Mouse (Mus musculus) cortical plate, adult 2 months (tissue): ENCODE results near the gene Myrf. TPM values are rescaled to one million over a fixed set of nuclear protein-coding genes. Genes with fewer than 3 reads are reported as not detected.

Experiments
- H3K27ac ChIP-seq: fragments of 200-500 bp; 2 replicates; pipeline ENCODE4 v1.5.1; 2012; ENCODE audit warnings: low read length, control low read depth, inconsistent platforms; ENCODE audit not compliant: insufficient read depth
- H3K4me1 ChIP-seq: fragments of 200-500 bp; 2 replicates; pipeline ENCODE4 v1.6.1; 2011; ENCODE audit warnings: low read length; ENCODE audit not compliant: control insufficient read depth, insufficient read depth
- H3K4me3 ChIP-seq: fragments of 200-500 bp; 2 replicates; pipeline ENCODE4 v1.5.1; 2011; ENCODE audit warnings: mild to moderate bottlenecking, low read length, control low read depth; ENCODE audit not compliant: insufficient read depth
- CTCF ChIP-seq: fragments of 200-500 bp; IDR thresholded peaks from 2 replicates; pipeline ENCODE4 v1.5.1; 2011; ENCODE audit warnings: mild to moderate bottlenecking, control low read depth, low read length; ENCODE audit not compliant: insufficient read depth; ENCODE audit errors: extremely low read depth
- POLR2A ChIP-seq: fragments of 200-500 bp; IDR thresholded peaks from 2 replicates; pipeline ENCODE4 v1.6.1; 2011; ENCODE audit warnings: mild to moderate bottlenecking, low read length, control low read depth; ENCODE audit not compliant: insufficient read depth; ENCODE audit errors: extremely low read depth
- polyA plus RNA-seq: library from polyadenylated mRNA; depleted of rRNA; stranded (reverse); fragments of >200 nt; gene quantifications from 2 replicates; pipeline ENCODE4 v1.2.3, GENCODE M21; 2012

The Myrf gene
- polyA plus RNA-seq, 1 experiment, result 26.4 TPM

DNA sequence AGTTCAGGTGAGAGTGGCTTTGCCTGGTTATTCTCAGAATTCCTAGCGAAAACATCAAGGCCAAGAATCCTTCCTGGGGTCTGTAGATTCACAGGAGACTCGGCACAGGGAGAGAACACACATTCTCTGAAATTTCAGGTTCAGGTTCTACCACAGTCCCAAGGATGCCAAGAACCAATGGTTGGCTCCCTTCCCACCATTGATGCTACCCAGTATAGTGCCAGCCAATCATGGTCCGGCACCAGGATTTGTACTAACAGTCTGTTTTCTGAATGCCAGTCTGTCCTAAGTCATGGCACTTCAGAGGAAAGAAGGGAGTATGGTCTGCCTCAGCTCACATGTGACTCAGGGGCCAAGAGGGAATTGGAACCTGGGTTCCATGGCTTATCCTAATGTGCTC, 54.7 kb downstream of the Myrf start:
- TF ChIP-seq POLR2A (no peak), CTCF (no peak)
- H3K27ac ChIP-seq, result no peak overlapping the region
- no peak overlapping the region for H3K4me3 ChIP-seq
- H3K4me1 ChIP-seq, result peaks cover 14% of the 10 kb centered on the region; the same call in 1 of the 2 replicates

DNA sequence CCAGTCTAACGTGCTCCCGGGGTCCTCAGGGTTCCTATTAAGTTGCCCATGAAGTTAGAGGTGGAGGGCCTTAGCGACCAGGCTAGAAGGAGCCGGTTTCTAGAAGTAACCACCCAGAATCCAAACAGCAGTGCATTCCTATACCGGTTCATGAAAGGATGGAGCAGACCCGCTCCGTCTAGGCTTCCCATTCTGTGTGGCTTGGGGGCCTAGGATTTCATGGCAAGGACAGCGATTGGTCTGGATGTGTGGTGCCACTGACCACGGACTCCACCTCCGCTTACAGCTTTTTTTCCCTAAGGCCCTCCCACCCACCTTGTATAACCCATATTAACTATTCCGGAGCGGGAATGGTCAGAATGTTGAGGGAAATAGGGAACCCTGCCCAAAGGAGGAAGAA, 56.5 kb downstream of the Myrf start:
- peak overlapping the region; percentile 9; the same call in 1 of the 2 replicates for H3K27ac ChIP-seq
- H3K4me1 ChIP-seq, result peaks cover 14% of the 10 kb centered on the region; the same call in 1 of the 2 replicates
- peak overlapping the region; percentile 67 for H3K4me3 ChIP-seq
- peak; percentile 85 for TF ChIP-seq POLR2A
- TF ChIP-seq CTCF, result no peak

DNA sequence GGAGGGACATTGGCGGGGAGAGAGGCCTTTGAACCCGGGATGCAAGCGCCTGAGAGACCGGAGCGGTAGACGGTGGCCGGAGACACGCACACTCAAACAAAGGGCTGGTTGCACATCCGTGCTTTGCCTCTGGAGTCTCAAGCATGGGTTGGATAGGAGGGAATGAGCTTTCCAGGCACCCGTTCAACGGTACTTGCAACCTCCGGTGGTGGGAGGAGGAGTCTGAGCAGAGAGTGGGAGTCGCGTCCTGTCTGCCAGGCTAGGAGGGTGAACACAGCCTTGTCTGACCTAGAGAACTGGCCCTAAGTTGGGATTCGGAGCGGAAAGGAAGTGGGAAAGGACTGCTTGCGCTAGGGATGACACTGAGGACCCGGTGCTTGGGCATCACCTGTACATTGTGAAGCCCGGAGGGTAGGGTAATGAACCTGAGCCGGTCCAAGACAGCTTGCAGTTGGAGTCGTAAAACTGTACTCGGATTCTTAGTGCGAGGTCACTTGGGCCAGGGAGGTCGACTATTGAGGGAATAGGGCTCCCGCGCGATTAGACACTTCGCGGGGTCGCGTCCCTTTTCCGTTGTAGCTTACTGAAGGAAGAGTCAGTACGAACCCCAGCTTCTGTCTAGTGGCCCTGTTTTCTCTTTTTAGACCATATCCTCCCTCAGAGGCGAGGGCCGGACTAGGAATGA, 57.1 kb downstream of the Myrf start:
- TF ChIP-seq CTCF, result no peak
- peak; percentile 91 for TF ChIP-seq POLR2A
- Histone ChIP-seq H3K27ac (peak overlapping the region; percentile 77), H3K4me1 (peaks cover 12% of the 10 kb centered on the region; the same call in 1 of the 2 replicates), H3K4me3 (peak overlapping the region; percentile 67)

DNA sequence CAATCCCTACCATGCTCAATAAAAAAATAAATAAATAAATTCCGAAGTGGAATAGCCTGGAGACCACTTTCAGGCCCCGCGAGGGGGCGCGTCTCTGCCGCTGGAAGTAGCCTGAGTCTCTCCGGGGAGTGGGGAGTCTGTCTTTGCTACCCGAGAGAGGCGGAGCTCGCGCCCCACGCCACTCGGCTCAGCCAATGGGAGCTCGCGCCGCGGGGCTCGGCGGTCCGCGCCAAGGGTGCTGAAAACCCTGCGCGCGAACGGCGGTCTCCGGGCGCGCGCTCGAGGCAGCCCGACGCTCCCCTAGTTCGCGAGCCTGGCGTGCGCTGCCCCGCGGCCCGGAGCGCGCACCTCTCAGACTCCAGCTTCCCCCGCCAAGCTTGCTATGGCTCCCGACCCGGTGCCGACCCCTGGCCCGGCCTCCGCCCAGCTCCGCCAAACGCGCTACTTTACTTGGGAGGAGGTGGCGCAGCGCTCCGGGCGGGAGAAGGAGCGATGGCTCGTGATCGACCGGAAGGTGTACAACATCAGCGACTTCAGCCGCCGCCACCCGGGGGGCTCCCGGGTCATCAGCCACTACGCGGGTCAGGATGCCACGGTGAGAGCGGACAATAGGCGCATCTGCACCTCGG, 57.8 kb downstream of the Myrf start, which contains the start of gene Fads1:
Gene Fads1, plus strand, starts transcription at position 219 of the 629 bp plus-strand sequence.
- peak; percentile 41; the same call in 1 of the 2 replicates for TF ChIP-seq CTCF
- peak; percentile 36; the same call in 1 of the 2 replicates for TF ChIP-seq POLR2A
- Histone ChIP-seq H3K4me1 (peaks cover 12% of the 10 kb centered on the region; the same call in 1 of the 2 replicates), H3K27ac (peak within 1 kb of the TSS; percentile 77), H3K4me3 (peak within 1 kb of the TSS; percentile 67)

DNA sequence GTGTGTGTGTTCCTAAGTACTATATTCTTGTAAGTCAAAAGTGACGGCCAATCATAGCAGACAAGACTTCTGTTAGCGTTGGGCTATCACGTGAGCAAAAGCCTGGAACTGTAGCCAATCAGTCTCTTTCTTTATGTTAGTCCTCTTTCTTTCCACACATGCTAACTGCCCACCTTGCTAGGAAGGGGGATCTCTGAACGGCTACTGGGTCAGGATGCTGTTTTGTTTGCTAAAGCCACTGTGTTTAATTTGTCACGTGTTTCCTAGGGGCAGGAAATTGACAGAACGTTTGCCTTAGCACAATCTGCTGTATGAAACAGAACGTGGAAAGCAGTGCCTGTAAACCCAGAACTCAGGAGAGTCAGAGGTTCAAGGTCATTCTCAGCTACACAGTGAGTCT, 58.4 kb downstream of the Myrf start:
- Histone ChIP-seq H3K27ac (peak overlapping the region; percentile 13; the same call in 1 of the 2 replicates), H3K4me3 (peak overlapping the region; percentile 67), H3K4me1 (peaks cover 12% of the 10 kb centered on the region; the same call in 1 of the 2 replicates)
- TF ChIP-seq POLR2A, result no peak
- no peak for TF ChIP-seq CTCF

DNA sequence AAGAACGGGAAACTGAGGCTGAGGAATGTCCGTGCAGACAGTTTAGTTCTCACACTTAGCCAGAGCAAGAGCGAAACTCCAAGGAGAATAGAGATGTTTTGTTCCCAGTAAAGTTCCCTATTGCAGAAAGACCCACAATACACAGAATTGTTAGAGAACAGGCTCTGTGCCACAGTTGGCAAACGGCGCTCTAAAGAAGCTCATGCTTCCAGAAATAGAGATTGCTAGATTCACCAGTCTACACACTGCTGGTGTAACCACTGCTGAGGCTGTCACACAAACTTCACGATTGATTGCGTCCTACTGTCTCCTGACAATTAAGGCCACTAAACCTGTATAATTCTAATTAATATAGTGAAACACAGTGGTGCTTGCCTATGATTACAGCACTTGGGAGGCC, 59.3 kb downstream of the Myrf start:
- peaks cover 12% of the 10 kb centered on the region; the same call in 1 of the 2 replicates for H3K4me1 ChIP-seq
- no peak for TF ChIP-seq POLR2A
- no peak for TF ChIP-seq CTCF
- no peak overlapping the region for H3K4me3 ChIP-seq
- peak overlapping the region; percentile 8; the same call in 1 of the 2 replicates for H3K27ac ChIP-seq

DNA sequence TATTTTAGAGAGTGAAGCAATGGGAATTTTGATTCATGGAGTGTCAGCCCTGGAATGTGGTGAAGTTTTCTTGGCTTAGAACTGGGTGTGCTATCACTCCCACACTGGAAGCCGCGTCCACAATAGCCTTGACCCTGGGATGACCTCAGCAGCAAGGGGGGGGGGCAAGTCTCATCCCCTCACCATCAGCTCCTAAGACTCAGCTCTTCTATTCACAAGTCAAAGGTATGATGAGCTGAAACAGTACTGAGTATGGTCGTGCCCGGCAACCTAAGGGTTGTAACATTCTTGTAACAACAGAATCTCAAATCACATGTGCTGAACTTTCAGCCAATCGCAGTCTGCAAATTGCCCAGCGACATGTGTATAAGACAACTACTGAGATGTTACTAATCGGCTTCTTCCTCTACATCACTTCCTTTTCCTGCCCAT, 63.6 kb downstream of the Myrf start:
- TF ChIP-seq POLR2A (no peak), CTCF (no peak)
- peaks cover 5% of the 10 kb centered on the region; the same call in 1 of the 2 replicates for H3K4me1 ChIP-seq
- H3K27ac ChIP-seq, result no peak overlapping the region
- no peak overlapping the region for H3K4me3 ChIP-seq

DNA sequence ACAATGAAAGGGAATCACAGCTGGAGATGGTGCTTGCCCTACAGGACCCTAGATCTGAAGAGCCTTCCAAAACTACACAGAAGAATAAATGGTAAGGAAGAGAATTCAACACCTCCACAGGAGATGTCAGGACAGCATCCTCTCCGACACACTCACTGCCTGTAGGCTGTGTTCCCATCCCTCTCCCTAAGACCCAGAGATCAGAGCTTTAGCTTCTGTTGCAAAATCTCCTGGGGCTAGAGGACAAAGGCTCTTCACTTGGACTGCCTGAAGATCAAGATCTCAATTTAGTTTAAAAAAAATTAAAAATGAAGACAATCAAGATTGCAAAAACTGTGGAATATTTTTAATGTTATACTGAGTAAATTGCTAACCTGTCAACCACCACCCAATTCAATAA, 64.1 kb downstream of the Myrf start:
- H3K27ac ChIP-seq, result no peak overlapping the region
- no peak for TF ChIP-seq POLR2A
- no peak for TF ChIP-seq CTCF
- H3K4me1 ChIP-seq, result peaks cover 2% of the 10 kb centered on the region; the same call in 1 of the 2 replicates
- no peak overlapping the region for H3K4me3 ChIP-seq

DNA sequence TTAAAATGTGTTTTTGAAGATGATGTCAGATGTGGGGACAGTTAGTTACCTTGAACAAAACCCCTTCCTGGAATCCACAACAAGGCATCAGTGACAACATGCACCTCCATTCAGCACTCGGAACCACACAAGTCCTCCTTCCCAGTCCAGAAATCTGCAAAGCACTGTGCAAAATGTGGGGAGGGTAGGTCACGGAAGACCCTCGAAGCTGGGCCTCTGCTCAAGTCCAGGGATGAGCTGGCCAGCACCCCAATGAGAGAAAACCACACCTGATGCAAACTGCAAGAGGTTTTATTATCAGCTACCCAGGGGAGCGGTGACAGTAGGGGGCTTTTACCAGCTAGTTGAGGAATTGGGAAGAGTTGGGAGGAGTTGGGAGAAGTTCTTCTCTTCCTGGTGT, 65.6 kb downstream of the Myrf start:
- H3K4me3 ChIP-seq, result no peak overlapping the region
- H3K27ac ChIP-seq, result no peak overlapping the region
- TF ChIP-seq POLR2A (no peak), CTCF (no peak)
- H3K4me1 ChIP-seq, result no peaks in the 10 kb centered on the region

DNA sequence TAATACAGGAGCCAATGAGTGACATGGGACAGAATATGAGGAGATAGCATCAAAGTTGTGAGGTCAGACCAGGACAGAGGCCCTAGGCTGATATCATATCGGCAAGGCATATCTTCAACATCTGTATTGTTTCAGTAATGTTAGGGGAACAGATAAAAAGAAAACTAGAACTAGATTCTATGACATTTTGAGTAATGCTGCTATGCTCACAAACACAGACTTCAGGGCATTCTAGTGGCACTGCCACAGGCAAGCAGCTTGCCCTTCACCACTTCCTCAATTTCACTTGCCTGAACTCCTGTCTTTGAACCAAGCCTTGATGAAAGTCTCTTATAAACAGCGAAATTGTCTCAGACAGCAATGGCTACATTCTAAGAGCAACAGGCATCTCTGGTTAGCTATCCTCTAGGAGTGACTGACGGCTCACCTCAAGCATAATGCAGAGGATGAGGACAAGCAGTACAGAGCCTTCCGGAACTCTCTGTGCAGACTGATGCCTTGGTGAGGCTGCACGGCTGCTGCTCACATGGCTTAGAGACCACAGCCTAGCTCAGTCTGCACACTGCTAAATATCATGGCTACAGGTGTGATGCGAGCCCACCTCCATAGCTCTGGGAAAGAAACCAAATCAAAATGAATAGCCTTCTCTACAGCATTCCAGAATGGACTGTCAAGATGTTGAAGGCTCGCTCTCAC, 66.6 kb downstream of the Myrf start:
- no peak overlapping the region for H3K4me3 ChIP-seq
- no peaks in the 10 kb centered on the region for H3K4me1 ChIP-seq
- no peak overlapping the region for H3K27ac ChIP-seq
- TF ChIP-seq CTCF (no peak), POLR2A (no peak)
